Mouse (Mus musculus): ENCODE measurements around the gene Telo2.

Gene Telo2

DNA sequence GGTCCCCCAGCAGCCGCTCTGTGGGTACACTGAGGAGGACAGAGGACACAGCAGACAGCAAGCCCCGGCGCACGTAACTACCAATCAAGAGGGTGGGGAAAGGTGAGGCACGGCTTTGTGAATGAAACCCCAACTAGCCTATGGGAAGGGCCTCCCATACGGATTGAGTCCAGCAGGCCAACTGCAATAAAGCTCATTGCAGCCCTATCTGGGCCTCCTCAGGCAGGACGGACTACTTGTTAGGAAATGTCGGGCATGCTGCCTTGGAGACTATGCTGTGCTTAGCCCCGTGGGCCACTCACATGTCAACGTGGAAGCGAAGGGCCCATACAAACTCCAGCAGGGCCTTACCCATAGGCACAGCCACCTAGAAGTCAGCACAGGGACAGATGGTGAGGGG is 14.4 kb downstream of the Telo2 start:
- no peak for DNase-seq (ENCODE audit: low spot score in 2 of 2)

DNA sequence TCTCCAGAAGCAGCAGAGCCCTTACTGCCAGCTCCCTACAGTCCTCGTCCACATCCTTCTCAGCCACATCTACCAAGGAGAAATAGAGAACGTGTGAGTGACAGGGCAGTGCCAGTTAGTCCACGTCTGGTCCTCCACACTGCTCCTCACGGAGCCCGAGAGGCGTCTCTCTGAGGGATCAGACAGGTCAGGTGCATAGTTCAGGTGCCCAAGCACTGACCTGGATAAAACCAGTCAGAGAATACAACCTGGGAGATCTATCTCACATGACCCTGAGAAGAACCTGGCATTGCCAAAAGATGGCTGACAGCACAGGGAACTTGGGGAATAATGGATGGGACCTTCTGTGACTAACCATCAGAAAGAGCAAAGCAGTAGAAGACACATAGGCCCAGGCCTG is 15.7 kb downstream of the Telo2 start:
- DNase-seq (ENCODE audit: low spot score in 2 of 2): no peak

DNA sequence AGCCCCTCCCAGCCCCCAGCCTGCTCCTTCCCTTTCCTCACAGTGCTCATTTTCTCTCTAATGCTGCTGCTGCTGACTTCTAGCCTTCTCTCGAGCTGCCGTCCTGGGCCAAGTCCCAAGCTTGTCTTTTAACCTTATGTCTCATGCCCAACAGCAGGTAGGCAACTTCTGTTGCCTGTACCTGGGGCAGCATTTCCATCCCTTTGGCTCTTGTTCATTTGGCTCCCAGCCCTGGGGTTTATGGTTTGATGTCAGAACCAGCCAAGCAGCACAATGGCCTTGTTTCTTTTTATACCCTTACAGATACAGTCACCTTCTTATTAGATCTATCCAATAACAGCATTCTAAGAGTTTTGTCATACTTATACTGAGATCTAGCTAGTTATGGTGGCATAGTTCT is 19.5 kb downstream of the Telo2 start:
- no peak for DNase-seq (ENCODE audit: low spot score in 2 of 2)

DNA sequence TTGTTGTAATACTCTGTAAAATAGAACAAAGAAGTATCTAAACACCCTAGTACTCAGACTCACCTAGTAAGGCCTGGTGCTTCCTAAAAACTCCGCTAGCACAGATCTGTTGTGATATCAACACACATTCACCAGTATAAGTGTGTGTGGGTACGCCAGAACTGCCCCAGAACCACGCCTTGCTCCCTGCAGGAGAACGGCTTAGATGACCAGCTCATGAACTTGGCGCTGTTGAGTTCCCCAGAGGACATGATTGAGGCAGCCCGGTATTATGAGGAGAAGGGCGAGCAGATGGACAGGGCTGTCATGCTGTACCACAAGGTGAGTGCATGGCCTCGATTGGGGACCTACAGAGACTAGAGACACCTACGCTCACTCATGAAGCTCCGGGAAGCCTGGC is 25.3 kb downstream of the Telo2 start:
- no peak for DNase-seq (ENCODE audit: low spot score in 2 of 2)

DNA sequence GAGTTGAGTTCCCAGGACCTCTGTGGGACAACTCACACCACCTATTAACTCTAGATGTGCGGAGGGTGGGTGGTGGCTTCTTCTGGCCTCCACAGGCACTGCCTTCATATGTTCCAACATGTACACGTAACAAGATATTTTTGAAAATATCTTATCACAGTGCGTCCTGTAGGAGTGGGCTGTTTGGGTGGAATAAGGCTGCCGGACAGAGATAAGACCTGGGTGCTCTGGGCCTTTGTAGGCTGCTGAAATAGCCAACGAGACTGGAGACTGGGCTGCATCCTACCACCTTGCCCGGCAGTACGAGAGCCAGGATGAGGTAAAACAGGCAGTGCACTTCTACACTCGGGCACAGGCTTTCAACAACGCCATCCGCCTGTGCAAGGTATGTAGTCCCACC is 26.6 kb downstream of the Telo2 start:
- no peak for DNase-seq (ENCODE audit: low spot score in 2 of 2)

DNA sequence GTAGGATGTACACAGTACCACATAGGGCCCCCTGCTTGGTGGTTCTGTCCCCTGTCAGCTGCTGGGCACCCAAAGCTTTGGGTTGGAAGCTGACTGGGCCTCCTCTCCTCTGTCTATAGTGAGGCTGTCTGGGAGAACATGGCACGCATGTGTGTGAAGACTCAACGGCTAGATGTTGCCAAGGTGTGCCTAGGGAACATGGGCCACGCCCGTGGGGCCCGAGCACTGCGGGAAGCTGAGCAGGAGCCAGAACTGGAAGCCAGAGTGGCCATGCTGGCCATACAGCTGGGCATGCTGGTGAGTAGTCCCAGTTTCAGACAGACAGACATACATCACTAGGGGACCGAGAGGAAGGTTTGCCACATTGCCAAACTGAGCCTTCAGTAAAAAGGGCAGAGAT is 29.0 kb downstream of the Telo2 start:
- no peak for DNase-seq (ENCODE audit: low spot score in 2 of 2)

DNA sequence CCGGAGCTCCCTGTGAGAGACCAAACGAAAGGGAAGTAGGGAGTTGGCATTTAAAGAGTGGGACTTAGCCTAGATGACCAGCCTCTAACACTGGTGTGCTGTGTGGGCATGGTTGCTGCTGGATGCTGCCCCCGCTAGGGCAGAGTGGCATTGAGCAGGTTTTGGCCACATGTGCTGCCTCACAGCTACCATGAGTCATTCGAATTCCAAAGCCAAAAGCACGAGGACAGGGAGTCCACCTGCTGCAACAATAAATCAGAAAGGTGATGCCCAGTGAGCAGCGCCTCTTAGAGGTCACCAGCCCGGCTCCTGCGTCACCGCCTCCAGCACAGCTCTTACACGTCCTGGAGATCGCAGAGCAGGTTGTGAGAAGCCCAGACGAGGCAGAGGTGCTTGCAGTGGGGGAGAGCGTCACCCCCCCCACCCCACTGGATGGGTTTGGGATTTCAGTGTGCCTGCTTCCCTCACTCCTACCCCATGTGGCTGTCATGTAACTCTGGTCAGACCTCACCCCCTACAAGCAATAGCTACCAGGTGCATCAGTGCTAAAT is 30.9 kb downstream of the Telo2 start:
- no peak for DNase-seq (ENCODE audit: low spot score in 2 of 2)

DNA sequence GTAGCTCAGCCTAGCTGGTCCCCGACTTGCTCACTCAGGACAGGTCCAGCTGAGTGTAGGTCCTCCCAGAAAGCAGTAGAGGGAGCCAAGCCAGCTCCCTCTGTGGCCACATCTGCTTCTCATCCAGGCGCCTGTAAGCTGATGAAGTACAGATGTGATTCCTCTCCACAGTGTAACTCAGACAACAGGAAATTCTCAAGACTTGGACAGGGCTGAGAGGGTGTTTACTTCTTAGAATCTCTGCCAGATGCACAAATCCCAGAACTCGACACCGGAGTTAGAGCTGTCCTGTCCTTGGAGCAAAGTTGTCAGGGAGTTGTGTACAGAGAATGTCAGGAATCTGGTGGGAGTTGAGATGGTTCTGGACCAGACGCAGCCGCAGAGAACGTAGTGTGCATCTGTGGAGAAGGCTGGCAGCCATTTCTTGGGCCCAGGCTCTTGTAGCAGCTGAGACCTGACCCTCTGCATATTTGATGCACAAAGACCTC is 32.3 kb downstream of the Telo2 start, which contains the start of gene Tmem204:
Tmem204 (minus strand) TSS at position 148 of the 488 bp plus-strand sequence.
- peak; percentile 76 to 80 for DNase-seq (ENCODE audit: low spot score in 2 of 2)

DNA sequence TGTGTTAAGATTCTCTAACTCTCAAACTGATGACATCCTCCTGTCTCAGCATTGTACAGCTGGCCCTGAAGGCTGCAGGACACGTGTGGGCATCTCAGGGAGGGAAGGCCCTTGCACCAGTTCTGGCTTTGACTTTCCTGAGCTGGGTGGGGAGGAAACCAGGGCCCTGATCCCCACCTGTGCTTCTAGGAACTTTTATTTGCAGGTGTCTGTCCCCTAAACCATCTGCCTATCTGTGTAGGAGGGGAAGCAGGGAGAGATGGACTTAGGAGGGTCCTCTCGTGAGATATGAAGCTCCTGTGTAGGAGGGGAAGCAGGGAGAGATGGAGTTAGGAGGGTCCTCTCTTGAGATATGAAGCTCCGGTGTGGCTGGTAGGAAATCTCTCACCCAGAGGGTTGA is 32.9 kb downstream of the Telo2 start:
- no peak for DNase-seq (ENCODE audit: low spot score in 2 of 2)

DNA sequence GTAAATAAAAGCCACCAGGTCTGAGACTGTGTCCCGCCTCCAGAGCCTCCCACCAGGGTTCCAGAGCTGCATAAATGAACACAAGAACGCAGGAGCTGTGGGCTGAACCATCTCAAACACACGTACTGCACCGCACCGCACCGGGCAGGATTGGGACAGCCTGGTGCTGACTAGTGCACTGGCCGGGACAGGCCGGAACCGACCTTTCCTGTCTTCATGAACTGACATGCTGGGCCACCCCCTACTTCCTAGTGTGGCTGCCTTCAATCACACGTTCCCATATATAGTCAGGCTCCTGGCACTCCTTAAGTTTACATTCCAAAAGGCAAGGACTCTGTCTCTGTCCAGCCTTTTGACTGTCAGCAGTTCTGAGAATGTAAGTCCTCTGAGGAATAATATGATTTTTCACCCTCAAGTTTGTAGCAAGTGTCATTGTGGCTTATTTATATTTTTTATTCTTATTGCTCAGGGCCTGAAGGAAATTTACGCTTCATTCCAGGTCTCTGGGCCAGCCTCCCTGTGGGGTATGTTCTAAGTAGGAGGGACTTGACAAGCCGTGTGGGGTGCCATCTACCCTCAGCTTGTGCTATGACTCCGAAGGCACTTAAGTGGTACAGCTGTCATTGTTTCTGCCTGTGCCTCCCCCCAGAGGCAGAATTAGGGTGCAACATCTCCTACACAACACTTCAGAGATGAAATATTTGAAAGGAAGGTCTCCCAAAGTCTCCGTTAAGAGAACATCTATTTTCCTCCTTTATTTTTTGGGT is 33.5 kb downstream of the Telo2 start:
- no peak for DNase-seq (ENCODE audit: low spot score in 2 of 2)

DNA sequence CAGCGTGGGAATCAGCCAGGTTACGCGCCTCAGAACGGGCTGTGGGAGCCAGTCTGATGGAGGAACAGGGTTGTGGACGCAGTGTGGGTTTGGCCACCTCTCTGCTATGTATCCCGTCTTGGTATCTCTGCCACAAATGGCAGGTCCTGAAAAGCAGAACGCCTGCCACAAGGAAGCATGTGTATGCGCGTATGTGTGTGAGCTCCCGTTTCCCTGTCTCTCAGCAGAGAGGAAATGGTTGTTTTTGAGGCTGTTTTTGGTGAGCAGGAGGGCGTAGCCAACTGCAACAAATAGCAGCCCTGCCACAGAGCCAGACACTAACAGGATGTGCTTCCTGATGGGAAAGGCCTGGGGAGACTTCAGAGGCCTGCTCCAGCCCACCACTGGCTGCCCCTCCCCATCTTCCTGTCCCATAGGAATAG is 34.8 kb downstream of the Telo2 start:
- DNase-seq (ENCODE audit: low spot score in 2 of 2): peak in 1 of 2 experiments; percentile 47

DNA sequence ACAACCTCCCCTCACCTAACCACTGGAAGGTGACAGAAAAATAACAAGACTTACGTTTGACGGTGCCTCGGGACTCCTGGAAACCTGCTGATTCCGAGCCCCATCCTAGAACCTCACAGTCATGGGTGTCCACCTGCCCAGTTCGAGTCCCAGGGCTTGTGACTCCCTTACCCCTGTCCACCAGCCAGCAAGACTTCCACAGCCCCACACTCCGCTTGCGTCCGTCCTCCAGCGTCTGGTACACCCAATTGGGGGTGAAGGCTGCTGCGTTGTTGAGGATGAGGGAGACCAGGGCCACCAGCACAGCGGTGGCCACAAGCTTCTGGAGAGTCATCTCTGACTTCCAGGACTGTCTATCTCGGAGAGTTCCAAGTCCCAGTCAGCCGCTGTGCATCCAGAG is 35.6 kb downstream of the Telo2 start:
- DNase-seq (ENCODE audit: low spot score in 2 of 2): no peak

DNA sequence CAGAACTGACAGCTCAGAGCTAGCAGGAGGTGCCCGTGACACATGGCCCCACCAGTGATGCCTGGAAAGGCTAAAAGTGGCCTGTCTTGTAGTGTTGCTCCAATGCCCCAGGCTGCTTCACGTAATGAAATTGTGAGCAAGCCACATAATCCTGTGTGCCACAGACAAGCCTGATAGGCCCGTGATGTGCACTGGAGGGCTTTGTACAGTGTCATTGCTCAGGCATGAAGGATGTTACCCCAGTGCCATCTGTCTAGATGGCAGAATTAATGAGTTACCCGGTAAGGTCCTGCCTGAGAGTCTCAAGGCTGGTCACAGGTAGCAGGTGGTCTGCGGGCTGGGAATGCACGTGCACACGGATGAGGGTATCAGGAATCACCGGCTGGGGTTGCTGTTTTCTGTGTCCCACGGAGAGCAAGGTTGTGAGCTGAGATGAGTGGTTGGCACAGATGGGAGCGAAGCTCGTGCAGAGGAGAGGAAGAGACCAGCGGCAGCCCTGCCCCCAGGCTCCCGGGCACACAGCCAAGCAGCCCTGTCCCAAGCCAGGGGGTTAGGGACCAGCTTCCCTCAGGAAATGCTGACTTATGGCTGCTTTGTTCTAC is 37.9 kb downstream of the Telo2 start:
- DNase-seq (ENCODE audit: low spot score in 2 of 2): peak; percentile 58 to 74

DNA sequence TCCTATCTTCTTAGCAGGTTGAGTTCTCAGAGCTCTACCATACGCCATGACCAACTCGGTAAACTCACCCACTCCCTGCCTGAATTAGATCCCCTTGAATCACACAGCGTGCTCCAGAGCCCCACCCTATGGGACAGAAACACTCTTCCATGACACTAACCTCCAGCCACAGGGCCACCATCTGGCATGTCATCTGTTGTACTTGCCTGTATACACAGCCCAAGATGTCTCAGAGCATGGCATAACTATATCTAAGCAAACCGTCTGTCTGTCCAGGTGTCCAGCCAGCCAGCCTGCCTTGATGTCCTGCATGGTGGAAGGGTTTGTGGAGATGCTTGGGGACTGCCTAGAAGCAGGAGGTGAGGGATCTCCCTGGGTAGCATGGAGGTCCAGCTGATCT is 38.9 kb downstream of the Telo2 start:
- no peak for DNase-seq (ENCODE audit: low spot score in 2 of 2)

DNA sequence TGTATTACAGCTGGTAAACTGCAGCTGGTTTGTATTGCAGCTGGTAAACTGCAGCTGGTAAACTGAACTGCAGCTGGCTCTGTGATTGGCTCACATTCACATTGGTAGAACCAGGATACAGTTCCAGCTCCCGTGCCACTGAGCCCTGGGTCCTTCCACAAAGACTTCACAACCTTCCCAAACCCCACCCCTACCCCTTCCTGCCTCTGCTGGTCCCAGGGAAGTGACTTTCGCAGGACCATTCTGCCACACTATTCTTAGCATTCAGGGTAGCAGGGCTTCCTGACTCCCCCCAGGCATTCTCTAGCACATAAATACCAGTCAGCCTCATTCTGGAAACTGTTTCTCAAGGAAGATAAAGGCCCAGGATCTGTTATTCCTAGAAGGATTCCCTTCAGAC is 47.1 kb downstream of the Telo2 start:
- no peak for DNase-seq (ENCODE audit: low spot score in 2 of 2)

DNA sequence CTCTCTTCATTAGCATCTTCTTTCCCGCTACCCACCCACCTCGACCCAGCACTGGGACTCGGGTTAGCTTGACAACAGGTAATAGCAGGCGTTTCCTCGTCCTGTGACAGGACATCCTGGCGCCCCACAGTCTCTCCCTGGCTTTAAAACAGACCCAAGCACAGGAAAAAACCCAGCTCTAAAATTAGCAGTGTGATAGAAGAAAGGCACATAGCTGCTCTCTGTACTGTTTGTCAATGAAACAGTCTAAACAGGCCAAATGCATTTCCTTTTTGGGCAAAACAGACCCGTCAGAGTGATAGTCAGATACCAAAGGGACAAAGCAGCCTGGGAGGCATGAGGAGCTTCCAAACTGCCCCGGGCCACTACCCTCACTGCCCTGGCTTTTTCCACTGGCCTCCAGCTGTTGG is 48.3 kb downstream of the Telo2 start:
- DNase-seq (ENCODE audit: low spot score in 2 of 2): no peak

DNA sequence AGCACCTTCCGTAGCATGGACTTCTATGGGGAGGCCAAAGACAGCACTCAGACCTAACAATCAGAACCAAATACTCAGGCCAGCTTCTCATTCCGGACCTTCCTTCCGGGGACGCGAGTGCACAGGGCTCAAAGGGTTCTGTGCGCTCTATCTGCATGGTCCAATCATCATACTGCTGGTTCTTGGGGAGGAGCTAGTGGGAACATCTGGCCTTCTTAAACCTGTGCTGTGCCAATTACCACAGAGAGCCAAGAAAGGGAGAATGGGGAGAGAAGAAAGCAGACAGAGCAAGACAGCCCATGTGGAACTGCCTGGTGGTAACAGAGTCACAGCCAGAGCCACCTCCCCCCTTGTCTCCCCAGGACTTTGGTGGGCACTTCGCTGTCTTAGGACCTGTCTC is 49.2 kb downstream of the Telo2 start:
- DNase-seq (ENCODE audit: low spot score in 2 of 2): no peak

DNA sequence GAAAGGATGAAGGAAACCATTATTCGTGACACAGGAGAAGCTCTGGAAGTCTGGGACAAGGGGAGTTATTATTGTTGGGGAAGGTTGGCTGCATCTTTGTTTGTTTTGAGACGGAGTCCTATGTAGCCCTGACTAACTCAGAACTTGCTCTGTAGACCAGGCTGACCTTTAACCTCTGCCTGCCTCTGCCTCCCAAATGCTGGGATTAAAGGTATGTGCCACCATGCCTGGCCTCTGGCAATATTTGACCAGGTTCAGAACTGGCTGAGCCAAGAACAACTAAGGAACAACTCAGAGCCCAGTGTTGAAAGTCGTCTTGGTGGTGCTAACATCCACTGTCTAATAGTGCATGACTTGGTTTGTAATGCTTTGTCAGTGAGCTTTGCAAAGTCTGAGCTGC is 50.6 kb downstream of the Telo2 start:
- no peak for DNase-seq (ENCODE audit: low spot score in 2 of 2)

DNA sequence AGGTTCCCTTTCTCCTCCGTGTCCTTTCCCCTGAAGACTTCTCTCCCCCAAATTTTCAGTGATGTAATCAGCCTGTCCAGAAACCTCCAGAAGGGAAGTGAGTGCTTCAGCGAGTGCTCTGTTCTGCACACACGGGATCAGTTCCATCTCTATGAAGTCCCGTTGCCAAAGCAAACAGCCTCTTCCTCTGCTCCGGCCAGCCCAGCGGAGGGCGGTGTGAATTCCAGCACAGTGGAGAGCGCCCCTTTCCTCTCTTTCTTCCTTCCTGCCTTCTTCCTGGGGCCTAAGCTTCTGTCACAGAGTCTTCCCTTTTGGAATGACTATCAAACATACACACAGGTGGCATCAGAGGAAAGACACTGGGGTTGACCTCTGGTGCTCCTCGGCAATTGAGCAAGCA is 51.4 kb downstream of the Telo2 start:
- DNase-seq (ENCODE audit: low spot score in 2 of 2): peak in 1 of 2 experiments; percentile 47

DNA sequence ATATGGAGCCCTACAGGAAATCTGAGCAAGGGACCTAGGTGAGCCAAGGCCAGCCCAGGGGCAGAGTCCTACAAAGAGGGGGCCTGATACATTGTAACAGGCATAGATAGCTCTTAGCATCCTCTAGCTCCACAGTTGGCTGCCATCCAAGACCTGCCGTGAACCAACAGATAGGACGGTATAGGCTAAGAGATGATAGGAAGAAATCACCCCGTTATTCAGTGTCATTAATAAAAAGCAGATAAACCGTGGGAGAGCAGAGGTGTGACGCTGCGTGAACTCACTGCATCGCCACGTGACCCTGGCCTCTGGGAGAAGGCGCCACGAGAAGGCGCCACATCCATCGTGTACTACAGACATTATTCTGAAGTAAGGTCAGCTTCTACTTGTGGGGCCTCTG is 51.9 kb downstream of the Telo2 start:
- no peak for DNase-seq (ENCODE audit: low spot score in 2 of 2)

DNA sequence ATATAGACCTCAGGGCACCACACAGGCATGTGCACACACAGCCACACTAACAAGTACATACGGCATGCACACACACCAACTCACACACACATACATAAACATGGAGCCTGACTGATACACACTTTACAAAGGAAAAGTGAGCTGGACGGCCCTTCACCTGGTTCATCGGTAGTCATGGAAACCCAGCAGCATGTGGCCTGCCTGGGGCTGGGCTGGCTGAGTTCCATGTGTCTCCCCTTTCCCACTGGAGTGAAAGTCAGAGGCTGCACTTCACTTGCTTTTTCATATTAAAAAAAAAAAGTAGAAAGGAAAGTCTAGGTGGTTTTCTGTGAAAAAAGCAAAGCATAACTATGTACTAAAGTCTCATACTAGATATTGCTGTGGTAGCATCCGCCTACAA is 52.5 kb downstream of the Telo2 start:
- DNase-seq (ENCODE audit: low spot score in 2 of 2): no peak

DNA sequence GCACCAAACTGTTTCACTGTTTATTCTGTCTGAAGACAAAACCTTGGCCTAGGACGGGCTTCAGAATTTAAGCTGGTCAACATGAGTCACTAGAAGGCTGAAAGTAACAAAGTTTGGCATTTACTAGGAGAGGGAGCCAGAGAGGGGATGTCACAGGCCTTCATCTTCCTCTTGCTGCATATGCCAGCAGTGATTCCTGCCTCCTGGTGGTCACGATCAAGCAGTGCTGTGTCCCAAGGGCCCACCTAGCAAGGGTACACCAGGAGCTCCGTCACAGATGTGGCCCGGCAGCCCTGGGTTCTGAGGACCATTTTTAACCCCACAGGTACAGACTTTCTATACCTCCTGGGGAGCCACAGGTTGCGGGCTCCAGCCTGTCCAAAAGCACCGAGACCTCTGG is 58.7 kb downstream of the Telo2 start:
- DNase-seq (ENCODE audit: low spot score in 2 of 2): no peak

DNA sequence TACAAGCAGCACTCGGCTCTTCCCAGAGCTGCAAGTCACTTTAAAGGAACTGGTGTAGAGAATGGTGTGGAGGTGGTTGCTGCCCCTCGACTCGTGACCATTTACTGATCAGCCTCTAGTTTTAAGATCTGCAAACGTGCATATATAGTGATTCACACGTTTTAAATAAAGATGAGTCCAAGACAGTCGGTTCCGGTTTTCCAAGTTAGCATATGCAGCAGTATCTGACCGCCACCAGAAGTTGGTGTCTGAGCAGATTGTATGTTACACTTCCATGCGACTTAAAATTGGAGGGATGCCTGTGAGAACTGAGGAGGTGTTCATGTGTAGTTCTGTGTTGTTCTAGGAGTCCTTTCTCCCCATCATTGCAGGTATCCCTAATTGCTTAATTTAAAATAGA is 62.5 kb downstream of the Telo2 start:
- no peak for DNase-seq (ENCODE audit: low spot score in 2 of 2)

Data from urinary bladder, postnatal 4 days (tissue).